Mouse (Mus musculus): Measurements from ENCODE around the gene Gm2237.
"Not testable (repeated sequence)": the region's sequence is repeated elsewhere in the genome, so short reads cannot be mapped to it uniquely, and the experiment has no call there.

Gm2237 gene

DNA sequence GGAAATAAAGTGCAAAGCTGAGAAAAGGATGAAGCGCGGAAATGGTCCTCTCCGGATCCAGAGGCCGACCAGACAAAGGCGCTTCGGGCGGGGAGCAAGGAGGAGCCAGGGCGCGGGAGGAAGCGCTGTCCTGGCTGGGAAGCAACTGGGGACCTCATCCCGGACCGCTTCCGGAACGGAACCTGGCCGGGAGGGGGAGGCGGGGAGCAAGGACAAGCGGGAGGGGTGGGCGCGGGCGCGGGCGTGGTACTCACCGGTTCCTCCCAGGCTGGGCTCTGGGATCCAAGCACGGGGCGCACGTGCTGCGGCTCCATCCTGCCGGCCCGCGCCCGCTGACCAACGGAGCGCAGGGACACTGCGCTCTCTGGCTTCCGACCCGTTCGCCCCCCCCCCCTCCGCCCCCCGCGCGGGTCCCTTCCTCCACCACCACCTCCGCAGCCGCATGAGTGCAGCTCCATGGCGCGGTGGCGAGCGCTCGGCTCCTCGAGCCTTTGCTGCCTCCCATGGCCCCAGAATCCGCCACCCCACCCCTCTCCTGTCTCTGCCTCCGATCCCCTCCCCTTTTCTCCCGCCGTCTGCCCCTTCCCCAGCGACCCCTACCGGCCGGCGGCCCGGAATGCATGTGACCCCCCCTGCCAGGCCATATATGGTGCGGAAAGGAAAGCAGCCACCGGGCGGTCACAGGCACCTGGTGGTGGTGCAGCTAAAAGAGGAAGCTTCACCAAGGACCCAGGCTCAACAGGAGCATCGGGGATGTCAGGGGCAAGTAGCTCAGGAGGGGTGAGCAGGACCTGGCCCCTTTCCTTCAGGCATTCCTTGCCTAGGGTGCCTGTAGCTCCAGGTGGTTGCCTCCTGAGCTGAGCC, at the start of gene Gm2237:
Gene Gm2237 (minus strand): TSS at position 332 of the 864 bp plus-strand sequence.
- DNase-seq (ENCODE audit: low spot score in 2 of 2) = peak in 1 of 2 experiments; percentile 19

DNA sequence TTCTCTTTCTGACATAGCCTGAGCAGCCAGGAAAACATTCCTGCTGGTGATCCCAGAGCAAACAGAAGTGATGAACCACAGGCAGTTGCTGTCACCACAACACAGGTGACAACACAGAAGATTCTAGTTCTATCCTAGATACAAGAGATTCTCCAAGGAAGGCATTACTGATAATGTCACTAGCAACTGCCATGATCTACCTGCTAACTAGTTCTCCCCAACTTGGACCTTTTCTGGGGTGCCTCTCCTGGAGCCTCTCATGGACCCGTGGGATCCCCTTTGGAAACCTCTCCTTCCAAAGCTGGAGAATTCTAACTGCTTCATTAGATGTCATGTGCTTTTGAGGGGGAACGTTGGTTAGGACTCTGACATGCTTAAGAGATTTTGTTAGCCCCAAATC, 17.5 kb upstream of the Gm2237 start, which contains the start of gene Gm5458:
Gene Gm5458 (minus strand): TSS at position 101 of the 400 bp plus-strand sequence.
- DNase-seq (ENCODE audit: low spot score in 2 of 2) = not testable (repeated sequence)

DNA sequence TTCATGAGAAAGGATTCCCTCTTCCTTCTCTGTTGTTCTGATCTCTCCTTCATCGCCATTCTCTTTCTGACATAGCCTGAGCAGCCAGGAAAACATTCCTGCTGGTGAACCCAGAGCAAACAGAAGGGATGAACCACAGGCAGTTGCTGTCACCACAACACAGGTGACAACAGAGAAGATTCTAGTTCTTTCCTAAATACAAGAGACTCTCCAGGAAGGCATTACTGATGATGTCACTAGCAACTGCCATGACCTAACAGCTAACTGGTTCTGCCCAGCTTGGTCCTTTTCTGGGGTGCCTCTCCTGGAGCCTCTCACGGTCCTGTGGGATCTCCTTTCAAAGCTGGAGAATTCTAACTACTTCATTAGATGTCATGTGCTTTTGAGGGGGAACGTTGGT, 35.1 kb downstream of the Gm2237 start, which contains the start of gene Gm2244:
Gene Gm2244 (minus strand): TSS at position 101 of the 400 bp plus-strand sequence.
- DNase-seq (ENCODE audit: low spot score in 2 of 2) = not testable (repeated sequence)
